Mouse (Mus musculus) embryonic facial prominence, embryonic 12.5 days (tissue): ENCODE measurements around the gene Efhd1. TPM values are rescaled to one million over a fixed set of nuclear protein-coding genes. Genes with fewer than 3 reads are reported as not detected.
A peak's percentile ranks its signal among the peaks of the same experiment; 100 is the strongest.

Experiments
- ATAC-seq: fragments of 200-750 bp; cut with Nextera tagmentation; 2 replicates; pipeline ENCODE4 v1.8.0; 2017; ENCODE audit not compliant: insufficient number of reproducible peaks, insufficient read depth, low FRiP score, low TSS enrichment
- H3K27ac ChIP-seq: fragments of 300-500 bp; sonication (generic); 2 replicates; pipeline ENCODE4 v1.5.1; 2016; ENCODE audit warnings: mild to moderate bottlenecking
- H3K27me3 ChIP-seq: fragments of 300-500 bp; sonication (generic); 2 replicates; pipeline ENCODE4 v1.6.1; 2016; ENCODE audit warnings: mild to moderate bottlenecking, moderate library complexity
- H3K36me3 ChIP-seq: fragments of 300-500 bp; sonication (generic); 2 replicates; pipeline ENCODE4 v1.6.1; 2016; ENCODE audit warnings: mild to moderate bottlenecking
- H3K4me1 ChIP-seq: fragments of 300-500 bp; sonication (generic); 2 replicates; pipeline ENCODE4 v1.6.1; 2016
- H3K4me2 ChIP-seq: fragments of 300-500 bp; sonication (generic); replicated peaks from 2 replicates; pipeline ENCODE4 v1.6.1; 2016; ENCODE audit warnings: mild to moderate bottlenecking, moderate library complexity
- H3K4me3 ChIP-seq: fragments of 300-500 bp; sonication (generic); 2 replicates; pipeline ENCODE4 v1.5.1; 2016; ENCODE audit warnings: mild to moderate bottlenecking
- H3K9ac ChIP-seq: fragments of 300-500 bp; sonication (generic); 2 replicates; pipeline ENCODE4 v1.6.1; 2016; ENCODE audit warnings: mild to moderate bottlenecking, moderate library complexity
- H3K9me3 ChIP-seq: fragments of 300-500 bp; sonication (generic); 2 replicates; pipeline ENCODE4 v1.6.1; 2016; ENCODE audit warnings: mild to moderate bottlenecking, moderate library complexity
- WGBS: fragments of 180-500 bp; shearing (Covaris S2); methylation state at CpG from one replicate; pipeline ENCODE4 v1.1.7; 2016; 5-methylcytosine and 5-hydroxymethylcytosine counted together
- polyA plus RNA-seq: library from polyadenylated mRNA; unstranded; fragments of >200 nt; fragmentation: Nextera tagmentation; extraction: Ambion mirVana; gene quantifications from 2 replicates; pipeline ENCODE4 v1.2.1, GENCODE M21; 2016

Efhd1 gene
- polyA plus RNA-seq, 1 experiment from 2014 or later = 1.5 TPM

GRCm38 (mm10) chr1:87313116-87313515 lies 49.0 kb downstream of the Efhd1 start:
- Histone ChIP-seq H3K4me1 (0 out of 2 replicates have a peak, but pooled peaks cover 3% of the 10 kb centered on the region), H3K36me3 (no peaks in the 10 kb centered on the region), H3K9ac (no peak overlapping the region), H3K27ac (no peak overlapping the region), H3K9me3 (no peaks in the 10 kb centered on the region), H3K27me3 (no peaks in the 10 kb centered on the region), H3K4me3 (no peak overlapping the region), H3K4me2 (no peak overlapping the region)
- 85% methylated on average over 2 of the region's 2 CpGs for WGBS
- no peak for ATAC-seq

GRCm38 (mm10) chr1:87313843-87314570 lies 49.8 kb downstream of the Efhd1 start:
- H3K27ac ChIP-seq = no peak overlapping the region
- 85% methylated on average over 8 of the region's 8 CpGs for WGBS
- ATAC-seq = no peak
- H3K4me3 ChIP-seq = no peak overlapping the region
- no peaks in the 10 kb centered on the region for H3K9me3 ChIP-seq
- H3K4me2 ChIP-seq = no peak overlapping the region
- 0 out of 2 replicates have a peak, but pooled peaks cover 3% of the 10 kb centered on the region for H3K4me1 ChIP-seq
- H3K27me3 ChIP-seq = no peaks in the 10 kb centered on the region
- no peak overlapping the region for H3K9ac ChIP-seq
- H3K36me3 ChIP-seq = no peaks in the 10 kb centered on the region

DNA sequence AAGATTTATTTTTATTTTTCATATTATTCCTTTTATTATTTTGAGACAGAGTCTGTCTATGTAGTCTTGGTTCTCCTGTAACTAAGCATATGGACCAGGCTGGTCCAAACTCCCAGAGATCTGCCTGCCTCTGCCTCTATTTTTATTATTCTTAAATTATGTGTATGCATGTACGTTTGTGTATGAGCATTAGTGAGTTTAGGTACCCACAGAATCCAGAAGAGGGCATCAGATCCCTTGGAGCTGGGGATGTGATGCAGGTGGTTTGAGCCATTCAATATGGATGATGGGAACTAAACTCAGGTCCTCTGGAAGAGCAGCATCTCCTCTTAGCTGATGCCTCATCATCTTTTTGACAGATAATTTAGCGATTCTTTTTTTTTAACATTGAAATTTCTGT lies 51.3 kb downstream of the Efhd1 start:
- Histone ChIP-seq H3K4me3 (no peak overlapping the region), H3K9me3 (peaks cover 9% of the 10 kb centered on the region), H3K4me2 (no peak overlapping the region), H3K27ac (no peak overlapping the region), H3K4me1 (no peaks in the 10 kb centered on the region), H3K36me3 (no peaks in the 10 kb centered on the region), H3K27me3 (no peaks in the 10 kb centered on the region), H3K9ac (no peak overlapping the region)
- no peak for ATAC-seq
- 85% methylated on average over 2 of the region's 2 CpGs for WGBS

GRCm38 (mm10) chr1:87315894-87316293 lies 51.7 kb downstream of the Efhd1 start:
- WGBS = 69% methylated on average over 2 of the region's 2 CpGs
- no peak overlapping the region for H3K4me3 ChIP-seq
- no peak overlapping the region for H3K4me2 ChIP-seq
- H3K27ac ChIP-seq = no peak overlapping the region
- H3K36me3 ChIP-seq = no peaks in the 10 kb centered on the region
- ATAC-seq = no peak
- no peaks in the 10 kb centered on the region for H3K4me1 ChIP-seq
- H3K9me3 ChIP-seq = peaks cover 12% of the 10 kb centered on the region
- no peaks in the 10 kb centered on the region for H3K27me3 ChIP-seq
- H3K9ac ChIP-seq = no peak overlapping the region

DNA sequence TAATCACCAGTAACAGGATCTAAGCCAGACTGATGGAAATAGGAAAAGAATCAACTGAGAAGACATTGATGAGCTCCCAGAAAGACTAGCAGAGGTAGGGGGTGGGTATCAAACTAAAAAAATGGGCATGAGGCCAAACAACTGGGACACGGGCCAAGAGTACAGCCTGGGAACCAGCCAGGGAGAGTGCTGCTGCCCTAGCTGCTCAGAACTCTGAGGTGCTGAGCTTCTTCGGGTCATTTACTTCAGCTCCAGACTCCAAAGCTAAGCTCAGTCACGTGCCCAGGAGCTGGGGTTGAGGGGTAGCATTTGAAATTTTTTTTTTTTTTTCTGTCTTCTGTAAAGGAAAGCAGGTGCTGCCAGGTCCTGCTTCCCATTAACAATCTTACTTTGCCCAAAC lies 52.5 kb downstream of the Efhd1 start:
- no peaks in the 10 kb centered on the region for H3K4me1 ChIP-seq
- H3K9ac ChIP-seq = no peak overlapping the region
- H3K27ac ChIP-seq = no peak overlapping the region
- ATAC-seq = no peak
- WGBS = 55% methylated on average over 3 of the region's 3 CpGs
- peaks cover 17% of the 10 kb centered on the region for H3K9me3 ChIP-seq
- H3K4me2 ChIP-seq = no peak overlapping the region
- H3K27me3 ChIP-seq = no peaks in the 10 kb centered on the region
- no peaks in the 10 kb centered on the region for H3K36me3 ChIP-seq
- no peak overlapping the region for H3K4me3 ChIP-seq

DNA sequence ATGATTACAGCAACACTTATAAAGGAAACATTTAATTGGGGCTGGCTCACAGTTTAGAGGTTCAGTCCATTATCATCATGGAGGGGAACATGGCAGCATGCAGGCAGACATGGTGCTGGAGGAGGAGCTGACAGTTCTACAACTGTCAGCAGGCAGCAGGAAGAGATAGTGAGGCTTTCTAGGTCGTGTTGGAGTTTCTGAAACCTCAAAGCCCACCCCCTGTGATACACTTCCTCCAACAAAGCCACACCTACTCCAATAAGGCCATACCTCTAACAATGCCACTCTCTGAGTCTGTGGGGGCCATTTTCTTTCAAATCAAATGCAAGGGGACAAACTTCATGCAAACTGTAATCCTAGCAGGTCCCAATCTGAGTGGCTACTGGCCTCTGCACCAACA lies 56.9 kb downstream of the Efhd1 start:
- Histone ChIP-seq H3K4me3 (no peak overlapping the region), H3K4me1 (no peaks in the 10 kb centered on the region), H3K27ac (no peak overlapping the region), H3K27me3 (no peaks in the 10 kb centered on the region), H3K9ac (no peak overlapping the region), H3K36me3 (no peaks in the 10 kb centered on the region), H3K9me3 (peaks cover 17% of the 10 kb centered on the region), H3K4me2 (no peak overlapping the region)
- no peak for ATAC-seq
- WGBS = 5% methylated on average over 1 of the region's 1 CpGs

GRCm38 (mm10) chr1:87322778-87323177 lies 58.6 kb downstream of the Efhd1 start:
- H3K4me3 ChIP-seq = no peak overlapping the region
- H3K4me1 ChIP-seq = no peaks in the 10 kb centered on the region
- H3K9ac ChIP-seq = no peak overlapping the region
- no peaks in the 10 kb centered on the region for H3K36me3 ChIP-seq
- no peak overlapping the region for H3K27ac ChIP-seq
- no peak for ATAC-seq
- H3K9me3 ChIP-seq = peaks cover 17% of the 10 kb centered on the region
- H3K4me2 ChIP-seq = no peak overlapping the region
- H3K27me3 ChIP-seq = no peaks in the 10 kb centered on the region
- WGBS = 91% methylated on average over 3 of the region's 3 CpGs

DNA sequence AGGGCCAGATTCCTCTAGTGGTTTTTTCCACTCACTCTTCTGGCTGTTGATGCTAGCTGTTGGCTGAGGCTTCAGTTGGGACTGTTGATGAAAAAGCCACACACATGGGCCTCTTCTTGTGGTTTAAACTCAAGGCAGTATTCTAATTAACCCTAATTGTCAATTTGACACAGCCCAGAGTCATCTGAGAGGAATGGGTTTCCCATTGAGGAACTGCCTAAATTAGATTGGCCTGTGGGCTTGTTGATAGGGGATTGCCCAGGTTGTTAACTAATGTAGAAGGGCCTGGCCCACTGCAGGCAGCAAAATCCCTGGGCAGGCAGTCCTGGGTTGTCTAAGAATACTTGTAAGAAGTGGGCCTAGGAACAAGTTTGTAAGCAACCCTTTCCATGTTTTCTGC lies 60.5 kb downstream of the Efhd1 start:
- Histone ChIP-seq H3K4me1 (peaks cover 7% of the 10 kb centered on the region; the same call in 1 of the 2 replicates), H3K27ac (no peak overlapping the region), H3K4me3 (no peak overlapping the region), H3K9me3 (peaks cover 14% of the 10 kb centered on the region), H3K4me2 (no peak overlapping the region), H3K36me3 (no peaks in the 10 kb centered on the region), H3K27me3 (no peaks in the 10 kb centered on the region), H3K9ac (no peak overlapping the region)
- no peak for ATAC-seq

DNA sequence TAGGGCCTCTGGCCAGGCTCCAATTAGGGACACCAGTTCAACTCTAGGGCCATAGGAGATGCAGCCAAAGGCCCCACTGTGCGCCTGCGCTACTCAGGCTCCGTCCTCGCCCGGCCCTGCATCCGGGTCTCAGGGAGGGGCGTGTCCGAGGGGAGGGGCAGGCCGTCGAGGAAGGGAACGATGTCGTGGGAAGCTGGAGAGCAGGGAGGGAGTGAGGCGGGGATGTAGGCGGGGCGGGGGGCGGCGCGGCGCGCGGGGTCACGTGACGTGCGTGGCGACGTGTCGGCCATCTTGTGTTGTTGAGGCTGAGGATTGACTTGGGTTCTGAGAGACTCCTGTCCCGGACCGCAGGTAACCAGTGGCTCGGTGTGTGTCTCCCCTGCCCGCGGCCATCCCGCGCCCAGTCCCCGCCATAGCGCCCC lies 62.6 kb downstream of the Efhd1 start, which contains the start of gene Gigyf2:
Gene Gigyf2, plus strand, starts transcription at position 257 of the 422 bp plus-strand sequence.
- no peaks in the 10 kb centered on the region for H3K9me3 ChIP-seq
- H3K36me3 ChIP-seq = no peaks in the 10 kb centered on the region; the same call in 1 of the 2 replicates
- H3K27ac ChIP-seq = peak within 1 kb of the TSS; percentile 95
- peak; percentile 97 for ATAC-seq
- no peaks in the 10 kb centered on the region for H3K27me3 ChIP-seq
- peak within 1 kb of the TSS; percentile 78 for H3K4me2 ChIP-seq
- 1% methylated on average over 36 of the region's 36 CpGs for WGBS
- H3K9ac ChIP-seq = peak within 1 kb of the TSS; percentile 98
- H3K4me3 ChIP-seq = peak within 1 kb of the TSS; percentile 98
- peaks cover 7% of the 10 kb centered on the region; the same call in 1 of the 2 replicates for H3K4me1 ChIP-seq

DNA sequence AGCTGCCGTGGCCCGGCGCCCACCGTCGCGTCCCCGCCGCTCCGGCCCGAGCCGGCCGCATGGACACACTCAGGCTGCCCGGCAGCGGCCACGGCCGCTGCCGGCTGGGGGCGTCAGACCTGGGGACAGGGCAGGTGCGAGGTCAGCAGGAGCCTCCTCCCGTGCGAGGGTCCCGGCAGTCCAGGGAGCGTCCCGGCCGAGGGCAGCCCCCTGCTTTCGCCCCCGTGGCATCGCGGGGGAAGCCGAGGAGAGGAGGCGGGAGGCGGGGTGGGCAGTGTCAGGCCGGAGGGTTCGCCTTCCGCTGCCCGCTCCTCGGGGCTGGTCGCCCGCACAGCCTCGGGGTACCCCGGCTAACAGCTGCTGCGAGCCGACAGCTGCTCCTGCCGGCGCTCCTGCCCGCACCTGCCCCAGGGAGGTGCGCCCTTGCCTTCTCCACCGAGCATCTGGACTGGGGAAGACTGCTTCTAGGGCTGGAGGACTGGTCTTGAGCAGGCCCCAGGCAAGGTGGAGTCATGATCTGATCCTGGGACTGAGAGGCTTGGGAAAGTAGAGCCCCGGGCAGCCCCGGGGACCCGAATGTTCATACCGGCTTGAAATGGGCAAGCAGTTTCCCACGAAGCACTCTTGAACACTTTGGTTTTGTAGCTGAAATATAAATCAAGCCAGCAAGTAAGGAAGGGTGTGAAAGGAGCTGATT lies 63.1 kb downstream of the Efhd1 start:
- under 1% methylated on average over 51 of the region's 53 CpGs for WGBS
- peak; percentile 81 for ATAC-seq
- H3K4me1 ChIP-seq = peaks cover 7% of the 10 kb centered on the region; the same call in 1 of the 2 replicates
- no peaks in the 10 kb centered on the region for H3K27me3 ChIP-seq
- peak overlapping the region; percentile 98 for H3K4me3 ChIP-seq
- no peaks in the 10 kb centered on the region; the same call in 1 of the 2 replicates for H3K36me3 ChIP-seq
- peak overlapping the region; percentile 78 for H3K4me2 ChIP-seq
- H3K9me3 ChIP-seq = no peaks in the 10 kb centered on the region
- H3K9ac ChIP-seq = peak overlapping the region; percentile 98
- H3K27ac ChIP-seq = peak overlapping the region; percentile 95

DNA sequence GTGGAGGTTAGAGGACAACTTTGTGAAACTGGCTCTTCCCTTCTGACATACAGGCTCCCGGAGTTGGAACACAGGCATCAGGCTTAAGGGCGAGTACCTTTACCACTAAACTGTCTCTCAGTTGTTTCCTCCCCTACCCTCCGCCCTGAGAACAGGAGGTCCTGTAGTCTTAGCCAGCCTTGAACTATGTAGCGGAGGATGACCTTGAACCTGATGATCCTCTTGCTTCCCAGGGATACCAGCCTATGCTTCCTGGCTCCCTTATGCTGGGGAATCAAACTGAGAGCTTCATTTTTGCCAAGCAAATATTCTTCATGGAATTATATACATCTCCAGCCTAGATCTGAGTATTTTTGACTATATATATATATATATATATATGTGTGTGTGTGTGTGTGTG lies 67.6 kb downstream of the Efhd1 start:
- Histone ChIP-seq H3K4me2 (no peak overlapping the region), H3K4me1 (peaks cover 7% of the 10 kb centered on the region; the same call in 1 of the 2 replicates), H3K9ac (no peak overlapping the region), H3K27me3 (no peaks in the 10 kb centered on the region), H3K4me3 (no peak overlapping the region), H3K9me3 (no peaks in the 10 kb centered on the region), H3K27ac (no peak overlapping the region), H3K36me3 (peaks cover 26% of the 10 kb centered on the region)
- ATAC-seq = no peak
- 92% methylated on average over 4 of the region's 4 CpGs for WGBS

- 82% methylated on average over 2 of the region's 2 CpGs for WGBS
- Histone ChIP-seq H3K4me3 (no peak overlapping the region), H3K27me3 (no peaks in the 10 kb centered on the region), H3K9me3 (no peaks in the 10 kb centered on the region), H3K36me3 (peaks cover 18% of the 10 kb centered on the region; the same call in 1 of the 2 replicates), H3K4me1 (no peaks in the 10 kb centered on the region), H3K27ac (no peak overlapping the region), H3K9ac (no peak overlapping the region), H3K4me2 (no peak overlapping the region)
- ATAC-seq = no peak
Measured at GRCm38 (mm10) chr1:87350576-87350975, 86.4 kb downstream of the Efhd1 start.
